Mouse (Mus musculus): ENCODE measurements around the gene Gm4553. TPM values are rescaled to one million over a fixed set of nuclear protein-coding genes. Genes with fewer than 3 reads are reported as not detected.
"Not testable (repeated sequence)": the region's sequence is repeated elsewhere in the genome, so short reads cannot be mapped to it uniquely, and the experiment has no call there.

Gm4553 gene
- not detected in 2 replicates for polyA plus RNA-seq (2012; ENCODE audit: insufficient read depth, insufficient read length, missing spikeins)

- not testable (repeated sequence) for H3K27ac ChIP-seq (ENCODE audit: insufficient read depth, low read depth, low read length); H3K4me1 ChIP-seq (ENCODE audit: control insufficient read depth, insufficient read depth, low read length); H3K4me3 ChIP-seq (ENCODE audit: insufficient read depth, low read length)
These were observed at the start of gene Gm4553 for GRCm38 (mm10) chr7:142165639-142166038. Gene Gm4553 (minus strand): TSS chr7:142165739.

- H3K27ac ChIP-seq (ENCODE audit: insufficient read depth, low read depth, low read length); H3K4me1 ChIP-seq (ENCODE audit: control insufficient read depth, insufficient read depth, low read length); H3K4me3 ChIP-seq (ENCODE audit: insufficient read depth, low read length): not testable (repeated sequence)
These were observed 46.6 kb upstream of the Gm4553 start for GRCm38 (mm10) chr7:142212136-142212535.

GRCm38 (mm10) chr7:142211559-142211958, 46.0 kb upstream of the Gm4553 start, which contains the start of gene Gm7579:
Gene Gm7579 (plus strand): TSS chr7:142211859.
- H3K4me1 ChIP-seq (ENCODE audit: control insufficient read depth, insufficient read depth, low read length), result no peaks in the 10 kb centered on the region
- no peak within 1 kb of the TSS for H3K4me3 ChIP-seq (ENCODE audit: insufficient read depth, low read length)
- H3K27ac ChIP-seq (ENCODE audit: insufficient read depth, low read depth, low read length), result no peak within 1 kb of the TSS
- TF ChIP-seq CTCF (IDR thresholded peaks at IDR 0.05; ENCODE audit: low read depth, low read length), result no peak
- no peak for TF ChIP-seq POLR2A (IDR thresholded peaks at IDR 0.05; ENCODE audit: borderline replicate concordance, low read depth, low read length)

- H3K27ac ChIP-seq (ENCODE audit: insufficient read depth, low read depth, low read length), result not testable (repeated sequence)
These were observed 41.4 kb upstream of the Gm4553 start for GRCm38 (mm10) chr7:142206891-142207290.

GRCm38 (mm10) chr7:142205488-142205887, 39.9 kb upstream of the Gm4553 start:
- Histone ChIP-seq H3K27ac (ENCODE audit: insufficient read depth, low read depth, low read length) (no peak overlapping the region), H3K4me1 (ENCODE audit: control insufficient read depth, insufficient read depth, low read length) (no peaks in the 10 kb centered on the region), H3K4me3 (ENCODE audit: insufficient read depth, low read length) (no peak overlapping the region)
- no peak for TF ChIP-seq POLR2A (IDR thresholded peaks at IDR 0.05; ENCODE audit: borderline replicate concordance, low read depth, low read length)
- no peak for TF ChIP-seq CTCF (IDR thresholded peaks at IDR 0.05; ENCODE audit: low read depth, low read length)

More at GRCm38 (mm10) chr7:142206891-142207290, 41.4 kb upstream of the Gm4553 start:
- H3K4me1 ChIP-seq (ENCODE audit: control insufficient read depth, insufficient read depth, low read length); H3K4me3 ChIP-seq (ENCODE audit: insufficient read depth, low read length): not testable (repeated sequence)

GRCm38 (mm10) chr7:142201064-142201463, 35.5 kb upstream of the Gm4553 start, which contains the start of gene Krtap5-3:
Gene Krtap5-3 (plus strand): TSS chr7:142201364.
- TF ChIP-seq CTCF (IDR thresholded peaks at IDR 0.05; ENCODE audit: low read depth, low read length), result no peak
- no peak for TF ChIP-seq POLR2A (IDR thresholded peaks at IDR 0.05; ENCODE audit: borderline replicate concordance, low read depth, low read length)
- no peak within 1 kb of the TSS for H3K4me3 ChIP-seq (ENCODE audit: insufficient read depth, low read length)
- no peak within 1 kb of the TSS for H3K27ac ChIP-seq (ENCODE audit: insufficient read depth, low read depth, low read length)
- 0 out of 2 replicates have a peak, but pooled peaks cover 2% of the 10 kb centered on the region for H3K4me1 ChIP-seq (ENCODE audit: control insufficient read depth, insufficient read depth, low read length)

GRCm38 (mm10) chr7:142198748-142199147, 33.2 kb upstream of the Gm4553 start:
- no peak for TF ChIP-seq CTCF (IDR thresholded peaks at IDR 0.05; ENCODE audit: low read depth, low read length)
- no peak for TF ChIP-seq POLR2A (IDR thresholded peaks at IDR 0.05; ENCODE audit: borderline replicate concordance, low read depth, low read length)
- no peak overlapping the region for H3K4me3 ChIP-seq (ENCODE audit: insufficient read depth, low read length)
- no peak overlapping the region for H3K27ac ChIP-seq (ENCODE audit: insufficient read depth, low read depth, low read length)
- 0 out of 2 replicates have a peak, but pooled peaks cover 2% of the 10 kb centered on the region for H3K4me1 ChIP-seq (ENCODE audit: control insufficient read depth, insufficient read depth, low read length)

- Histone ChIP-seq H3K4me3 (ENCODE audit: insufficient read depth, low read length) (no peak within 1 kb of the TSS), H3K27ac (ENCODE audit: insufficient read depth, low read depth, low read length) (no peak within 1 kb of the TSS), H3K4me1 (ENCODE audit: control insufficient read depth, insufficient read depth, low read length) (no peaks in the 10 kb centered on the region)
- TF ChIP-seq CTCF (IDR thresholded peaks at IDR 0.05; ENCODE audit: low read depth, low read length) (no peak), POLR2A (IDR thresholded peaks at IDR 0.05; ENCODE audit: borderline replicate concordance, low read depth, low read length) (no peak)
These were observed 24.8 kb upstream of the Gm4553 start, which contains the start of gene Gm10153 for GRCm38 (mm10) chr7:142190289-142190688. Gene Gm10153 (minus strand): TSS chr7:142190389.

- H3K4me1 ChIP-seq (ENCODE audit: control insufficient read depth, insufficient read depth, low read length), result no peaks in the 10 kb centered on the region
- H3K4me3 ChIP-seq (ENCODE audit: insufficient read depth, low read length), result no peak overlapping the region
- H3K27ac ChIP-seq (ENCODE audit: insufficient read depth, low read depth, low read length), result no peak overlapping the region
- TF ChIP-seq CTCF (IDR thresholded peaks at IDR 0.05; ENCODE audit: low read depth, low read length) (no peak), POLR2A (IDR thresholded peaks at IDR 0.05; ENCODE audit: borderline replicate concordance, low read depth, low read length) (no peak)
These were observed 22.6 kb upstream of the Gm4553 start for GRCm38 (mm10) chr7:142188156-142188555.

- TF ChIP-seq POLR2A (IDR thresholded peaks at IDR 0.05; ENCODE audit: borderline replicate concordance, low read depth, low read length) (no peak), CTCF (IDR thresholded peaks at IDR 0.05; ENCODE audit: low read depth, low read length) (no peak)
- Histone ChIP-seq H3K27ac (ENCODE audit: insufficient read depth, low read depth, low read length) (no peak overlapping the region), H3K4me3 (ENCODE audit: insufficient read depth, low read length) (no peak overlapping the region), H3K4me1 (ENCODE audit: control insufficient read depth, insufficient read depth, low read length) (no peaks in the 10 kb centered on the region)
These were observed 15.5 kb upstream of the Gm4553 start for GRCm38 (mm10) chr7:142181021-142181420.

GRCm38 (mm10) chr7:142178685-142179084, 13.1 kb upstream of the Gm4553 start:
- TF ChIP-seq POLR2A (IDR thresholded peaks at IDR 0.05; ENCODE audit: borderline replicate concordance, low read depth, low read length), result no peak
- no peak for TF ChIP-seq CTCF (IDR thresholded peaks at IDR 0.05; ENCODE audit: low read depth, low read length)
- Histone ChIP-seq H3K27ac (ENCODE audit: insufficient read depth, low read depth, low read length) (no peak overlapping the region), H3K4me3 (ENCODE audit: insufficient read depth, low read length) (no peak overlapping the region), H3K4me1 (ENCODE audit: control insufficient read depth, insufficient read depth, low read length) (no peaks in the 10 kb centered on the region)

GRCm38 (mm10) chr7:142175905-142176304, 10.4 kb upstream of the Gm4553 start, which contains the start of gene Krtap5-2:
Gene Krtap5-2 (minus strand): TSS chr7:142176005.
- H3K4me1 ChIP-seq (ENCODE audit: control insufficient read depth, insufficient read depth, low read length); H3K27ac ChIP-seq (ENCODE audit: insufficient read depth, low read depth, low read length); H3K4me3 ChIP-seq (ENCODE audit: insufficient read depth, low read length): not testable (repeated sequence)
